Mouse (Mus musculus): ENCODE data around the gene Sh3rf1.

Sh3rf1 gene

DNA sequence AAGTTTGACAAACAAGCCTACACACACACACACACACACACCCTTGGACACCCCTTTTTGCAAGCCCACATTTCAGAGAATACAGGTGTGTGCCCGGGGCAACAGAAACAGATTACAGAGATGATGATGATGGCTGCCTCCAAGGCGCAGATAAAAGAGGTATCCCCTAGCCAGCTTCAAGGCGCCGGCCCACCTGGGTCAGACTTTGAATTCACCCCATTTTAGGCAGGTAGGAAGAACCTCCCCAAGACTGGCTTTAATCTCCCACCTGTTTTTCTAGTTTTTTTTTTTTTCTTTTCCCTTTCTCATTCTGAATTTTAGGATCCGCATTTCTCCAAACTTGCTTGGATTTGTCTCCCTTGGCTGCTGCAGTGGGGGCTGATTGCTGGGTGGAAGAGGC lies 389 bp upstream of the Sh3rf1 start:
- no peak for DNase-seq (ENCODE audit: extremely low spot score, low spot score)

DNA sequence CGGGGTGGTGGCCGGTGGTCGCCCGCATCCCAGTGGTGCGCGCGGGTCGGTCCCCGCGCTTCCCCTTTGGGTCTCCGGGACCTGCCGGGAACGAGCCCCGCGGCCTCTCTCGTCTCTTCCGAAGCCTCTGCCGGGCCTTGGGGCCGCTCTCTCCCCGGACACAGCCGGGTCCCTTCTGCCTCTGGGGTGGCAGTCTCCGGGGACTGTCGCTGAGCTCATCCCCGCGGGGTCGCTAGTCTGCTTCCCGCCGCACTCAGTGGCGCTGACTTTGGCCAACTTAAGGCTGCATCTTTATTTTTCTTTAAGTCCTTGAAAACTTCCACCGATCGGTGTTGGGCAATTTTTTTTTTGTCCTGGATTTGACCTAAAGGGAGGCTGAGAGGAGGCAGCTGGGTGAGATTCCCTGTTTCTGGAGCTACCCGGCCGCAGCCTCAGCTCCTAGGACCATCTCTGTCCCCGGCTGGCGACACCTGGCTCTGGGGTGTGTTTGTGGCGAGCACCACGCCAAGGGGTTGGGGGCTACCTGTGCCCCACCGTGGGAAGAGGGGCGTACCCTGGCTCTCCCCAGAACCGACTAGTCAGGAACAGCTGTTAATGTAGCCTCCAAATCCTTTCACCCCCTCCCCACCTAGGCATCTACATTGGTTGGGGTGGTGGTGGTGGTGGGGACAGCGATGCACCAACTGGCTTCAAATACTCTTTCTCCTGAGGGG lies 864 bp downstream of the Sh3rf1 start:
- peak; percentile 69 for DNase-seq (ENCODE audit: extremely low spot score, low spot score)

DNA sequence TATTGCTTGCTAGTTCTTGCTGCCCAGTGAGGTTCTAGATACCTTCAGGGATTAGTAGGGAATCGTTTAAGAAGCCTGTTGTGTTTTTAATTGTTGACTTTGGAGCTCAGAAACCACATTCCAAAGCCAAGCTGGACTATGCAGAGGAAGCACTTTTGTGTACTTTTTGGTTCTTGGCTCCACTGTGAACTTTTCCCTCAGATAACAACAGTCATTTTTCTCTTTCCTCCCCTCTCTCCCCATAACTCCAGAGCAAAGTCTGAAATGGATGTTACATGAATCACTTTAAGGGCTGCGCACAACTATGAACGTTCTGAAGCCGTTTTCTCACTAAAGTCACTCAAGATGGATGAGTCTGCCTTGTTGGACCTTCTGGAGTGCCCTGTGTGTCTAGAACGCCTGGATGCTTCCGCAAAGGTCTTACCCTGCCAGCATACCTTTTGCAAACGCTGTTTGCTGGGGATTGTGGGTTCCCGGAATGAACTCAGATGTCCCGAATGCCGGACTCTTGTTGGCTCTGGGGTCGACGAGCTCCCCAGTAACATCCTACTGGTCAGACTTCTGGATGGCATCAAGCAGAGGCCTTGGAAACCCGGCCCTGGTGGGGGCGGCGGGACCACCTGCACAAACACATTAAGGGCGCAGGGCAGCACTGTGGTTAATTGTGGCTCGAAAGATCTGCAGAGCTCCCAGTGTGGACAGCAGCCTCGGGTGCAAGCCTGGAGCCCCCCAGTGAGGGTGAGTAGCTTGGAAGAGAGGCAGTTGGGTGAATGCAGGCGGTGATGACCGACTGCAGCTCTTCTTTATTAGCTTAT lies 2.1 kb downstream of the Sh3rf1 start:
- DNase-seq (ENCODE audit: extremely low spot score, low spot score): peak; percentile 43

DNA sequence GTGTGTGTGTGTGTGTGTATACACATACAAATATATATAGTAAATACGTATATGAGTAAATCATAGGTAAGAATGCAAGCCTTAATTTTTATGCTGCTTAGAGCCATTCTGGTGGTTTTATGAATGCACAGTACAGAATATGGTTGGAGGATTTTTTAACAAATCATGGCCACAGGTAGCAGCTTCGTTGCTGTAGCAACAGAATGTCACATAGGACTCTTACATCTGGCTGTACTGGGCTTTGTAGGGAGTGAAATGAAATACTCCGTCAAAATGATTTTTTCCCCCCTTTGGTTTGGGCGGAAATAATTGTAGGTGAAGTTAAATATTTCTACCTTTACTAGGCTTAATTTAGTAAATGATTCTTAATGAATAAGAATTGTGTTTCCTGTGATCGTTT lies 3.0 kb downstream of the Sh3rf1 start:
- no peak for DNase-seq (ENCODE audit: extremely low spot score, low spot score)

GRCm38 (mm10) chr8:61228678-61229077 lies 5.0 kb downstream of the Sh3rf1 start:
- no peak for DNase-seq (ENCODE audit: extremely low spot score, low spot score)

GRCm38 (mm10) chr8:61229511-61230195 lies 6.0 kb downstream of the Sh3rf1 start:
- DNase-seq (ENCODE audit: extremely low spot score, low spot score): no peak

DNA sequence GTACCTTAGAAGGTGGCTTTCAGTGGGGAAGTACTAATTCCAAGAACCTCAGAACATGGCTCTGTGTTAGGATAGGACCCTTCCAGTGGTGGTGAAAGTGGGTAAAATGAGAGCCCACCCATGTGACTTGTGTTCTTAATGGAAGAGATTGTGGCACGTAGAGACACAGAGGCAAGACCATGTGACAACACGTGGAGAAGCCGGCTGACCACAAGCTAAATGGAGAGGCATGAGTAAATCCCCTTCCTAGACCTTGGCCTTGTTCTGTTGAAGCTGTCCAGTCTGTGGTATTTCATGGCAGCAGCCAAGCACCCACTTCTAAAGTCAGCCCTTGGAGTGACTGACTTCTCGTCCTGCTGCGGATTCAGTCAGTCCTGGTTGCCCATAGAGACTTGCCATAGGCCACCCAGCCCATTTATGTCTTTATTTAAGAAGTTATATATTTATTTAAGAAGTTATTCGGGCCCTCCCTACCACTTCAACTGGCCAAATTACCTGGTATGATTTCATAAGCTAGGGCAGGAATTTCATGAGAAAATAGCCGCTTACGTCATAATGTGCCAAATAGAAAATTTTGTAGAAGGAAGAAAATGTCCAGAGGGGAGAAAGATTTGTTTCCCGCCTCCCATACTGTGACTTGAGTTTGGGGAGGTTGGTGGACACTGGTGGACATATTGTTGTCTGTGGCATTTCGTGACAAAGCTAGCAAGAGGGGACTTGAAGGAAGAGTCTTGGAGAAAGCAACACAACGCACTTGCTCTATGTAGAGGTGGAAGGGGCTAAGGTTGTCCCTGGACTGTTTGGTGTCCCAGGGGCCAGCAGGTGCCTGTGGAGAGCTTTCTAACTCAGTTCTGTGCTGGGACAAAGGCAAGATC lies 7.4 kb downstream of the Sh3rf1 start:
- DNase-seq (ENCODE audit: extremely low spot score, low spot score): no peak

DNA sequence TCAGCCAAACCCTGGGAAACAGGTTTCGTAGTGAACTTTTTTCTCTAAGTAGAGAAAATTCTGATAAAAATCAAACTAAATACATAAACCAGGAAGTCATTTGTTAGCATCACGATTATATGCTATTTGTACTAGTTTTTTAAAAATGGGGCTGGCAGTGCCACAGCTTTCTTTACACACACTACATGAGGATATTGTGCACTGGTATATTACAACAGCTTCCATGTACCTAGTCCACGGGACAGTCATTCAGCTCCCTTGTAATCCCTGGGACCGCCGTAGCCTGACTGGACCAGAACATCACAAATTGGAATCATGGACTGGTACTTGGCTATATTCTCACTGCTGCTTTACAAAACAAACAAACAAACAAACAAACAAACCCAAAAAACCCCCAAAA lies 11.8 kb downstream of the Sh3rf1 start:
- no peak for DNase-seq (ENCODE audit: extremely low spot score, low spot score)

- no peak for DNase-seq (ENCODE audit: extremely low spot score, low spot score)
Observed at GRCm38 (mm10) chr8:61236506-61237268, 13.0 kb downstream of the Sh3rf1 start.

DNA sequence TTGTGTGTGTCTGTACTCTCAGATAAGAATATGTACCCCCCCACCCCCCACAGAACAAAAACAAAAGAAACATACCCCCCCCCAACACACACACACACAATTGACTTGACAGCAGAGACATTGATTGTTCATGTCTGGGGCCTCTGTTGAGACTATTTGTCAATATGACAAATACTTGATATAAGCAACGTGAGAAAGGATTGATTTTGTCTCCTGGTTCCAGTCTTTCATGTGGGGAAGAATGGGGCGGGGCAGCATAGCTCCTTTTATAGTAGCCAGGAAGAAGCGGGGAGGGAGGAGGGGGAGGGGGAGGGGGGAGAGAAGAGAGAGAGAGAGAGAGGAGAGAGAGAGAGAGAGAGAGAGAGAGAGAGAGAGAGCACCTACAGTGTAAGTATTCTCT lies 15.9 kb downstream of the Sh3rf1 start:
- DNase-seq (ENCODE audit: extremely low spot score, low spot score): no peak

DNA sequence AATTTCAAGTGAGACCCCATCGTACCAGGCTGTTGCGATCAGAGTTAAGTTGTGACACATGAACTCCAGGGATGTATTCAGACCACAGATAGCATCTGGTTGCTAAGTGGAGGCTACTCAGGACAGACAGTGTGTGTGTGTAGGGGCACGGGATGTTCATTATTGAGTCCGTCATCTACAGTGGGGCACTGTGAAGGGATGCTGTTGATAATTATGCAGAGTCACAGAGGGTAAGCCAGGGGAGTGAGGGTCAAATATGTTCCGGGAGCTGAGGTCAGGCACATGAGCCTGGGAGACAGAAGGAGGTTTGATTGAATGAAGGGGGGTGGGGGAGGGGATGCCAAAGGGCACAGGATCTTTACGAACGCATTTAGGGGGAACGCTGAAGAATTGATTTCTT lies 17.6 kb downstream of the Sh3rf1 start:
- no peak for DNase-seq (ENCODE audit: extremely low spot score, low spot score)

GRCm38 (mm10) chr8:61242896-61243295 lies 19.2 kb downstream of the Sh3rf1 start:
- no peak for DNase-seq (ENCODE audit: extremely low spot score, low spot score)

DNA sequence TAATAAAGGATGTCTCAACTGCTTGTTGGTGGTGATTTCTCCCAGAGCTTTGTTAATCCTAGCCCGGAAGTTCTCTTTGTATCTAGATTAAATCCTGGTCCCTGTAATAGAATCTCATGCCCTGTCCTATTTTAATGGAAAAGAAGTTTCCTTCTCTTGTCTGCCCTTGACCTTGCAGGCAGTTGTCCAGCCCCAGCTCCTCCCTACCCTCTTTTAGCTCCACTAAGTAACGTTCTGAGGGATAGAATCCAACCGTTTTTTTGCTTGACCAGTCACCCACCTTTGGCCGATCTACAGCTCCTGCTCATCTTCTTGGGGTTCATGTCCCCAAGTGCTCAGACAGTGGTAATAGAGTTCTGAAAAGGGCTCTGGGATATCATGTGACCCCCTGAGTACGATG lies 19.8 kb downstream of the Sh3rf1 start:
- no peak for DNase-seq (ENCODE audit: extremely low spot score, low spot score)

DNA sequence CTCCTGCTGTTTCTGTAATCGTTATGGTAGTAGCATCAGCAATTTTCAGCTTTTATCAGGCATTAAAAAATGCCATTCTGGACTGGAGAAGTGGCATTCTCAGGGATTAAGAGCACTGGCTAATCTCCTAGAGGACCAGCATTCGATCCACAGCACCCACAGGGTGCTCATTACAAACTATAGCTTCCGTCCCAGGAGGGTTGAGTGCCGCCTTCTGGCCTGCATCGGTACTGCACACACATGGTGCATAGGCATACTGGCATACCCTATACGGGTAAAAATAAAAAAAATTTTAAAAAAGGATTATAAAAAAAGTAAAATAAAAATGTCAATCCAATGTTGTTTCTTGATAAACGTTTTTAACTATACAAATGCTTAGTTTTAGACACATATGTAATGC lies 20.5 kb downstream of the Sh3rf1 start:
- no peak for DNase-seq (ENCODE audit: extremely low spot score, low spot score)

- DNase-seq (ENCODE audit: extremely low spot score, low spot score): no peak
Observed at GRCm38 (mm10) chr8:61247270-61248025, 23.8 kb downstream of the Sh3rf1 start.

- no peak for DNase-seq (ENCODE audit: extremely low spot score, low spot score)
Observed at GRCm38 (mm10) chr8:61249511-61249910, 25.8 kb downstream of the Sh3rf1 start.

GRCm38 (mm10) chr8:61254196-61254595 lies 30.5 kb downstream of the Sh3rf1 start:
- no peak for DNase-seq (ENCODE audit: extremely low spot score, low spot score)

DNA sequence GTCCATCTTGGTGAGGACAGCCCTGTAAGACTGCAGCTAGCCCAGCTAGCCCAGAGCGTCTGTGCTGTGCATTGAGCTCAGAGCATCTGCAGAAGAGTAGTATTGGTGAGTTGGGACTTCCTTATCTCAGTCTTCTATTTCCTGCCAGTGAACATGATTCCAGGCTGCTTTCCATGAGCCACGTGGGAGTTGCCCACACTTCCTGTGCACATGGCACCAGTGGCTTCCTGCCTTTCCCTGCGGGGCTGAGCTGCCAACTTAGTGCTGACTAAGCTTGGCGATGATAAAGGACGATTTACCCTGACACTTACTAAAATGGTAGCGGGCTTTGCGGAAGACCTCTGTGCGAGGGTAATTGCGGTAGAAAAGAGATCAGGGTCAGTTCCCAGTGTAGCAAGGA lies 35.2 kb downstream of the Sh3rf1 start:
- DNase-seq (ENCODE audit: extremely low spot score, low spot score): no peak

DNA sequence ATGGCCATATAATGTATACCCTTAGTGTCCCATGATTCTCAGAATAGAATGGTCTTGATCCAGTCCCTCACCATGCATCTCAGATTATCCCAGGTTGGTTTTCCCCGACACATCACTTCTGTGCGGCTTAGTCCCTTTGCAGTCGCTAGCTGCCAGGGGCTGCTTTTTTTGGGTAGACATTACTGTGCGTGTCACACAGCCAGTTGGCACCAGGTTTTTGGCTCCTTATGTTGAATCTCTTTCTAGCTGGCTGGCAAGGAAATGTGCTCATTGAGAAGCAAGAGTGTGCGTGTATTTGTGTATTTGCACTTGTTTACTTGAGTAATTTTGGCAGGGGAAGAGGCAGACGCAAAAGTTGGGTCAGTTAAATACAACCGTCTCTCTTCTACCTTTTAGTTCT lies 35.9 kb downstream of the Sh3rf1 start:
- DNase-seq (ENCODE audit: extremely low spot score, low spot score): no peak

DNA sequence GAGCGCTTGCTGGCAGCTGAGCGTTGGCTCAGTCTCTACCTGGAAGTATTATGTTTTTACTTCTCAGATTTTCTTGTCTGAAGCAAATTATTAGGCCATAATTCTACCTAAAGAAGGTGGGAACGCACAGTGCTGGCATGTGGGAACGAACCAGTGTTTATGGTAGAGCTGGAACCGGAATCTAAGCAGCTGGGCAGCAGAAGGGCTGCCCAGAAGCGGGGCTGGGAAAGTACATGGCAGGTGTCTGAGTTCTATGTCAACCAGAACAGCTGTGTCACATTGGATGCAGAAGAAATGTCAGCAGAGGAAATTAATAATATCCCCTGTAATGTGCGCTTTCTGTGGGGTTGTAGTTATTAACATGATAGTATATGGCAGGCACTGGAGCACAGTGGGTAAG lies 36.9 kb downstream of the Sh3rf1 start:
- DNase-seq (ENCODE audit: extremely low spot score, low spot score): no peak
